Mouse (Mus musculus): ENCODE measurements around the gene Gpr157. TPM values are rescaled to one million over a fixed set of nuclear protein-coding genes. Genes with fewer than 3 reads are reported as not detected.

Gene Gpr157
- polyA plus RNA-seq, 1 experiment from 2014 or later, result 0.55 TPM

DNA sequence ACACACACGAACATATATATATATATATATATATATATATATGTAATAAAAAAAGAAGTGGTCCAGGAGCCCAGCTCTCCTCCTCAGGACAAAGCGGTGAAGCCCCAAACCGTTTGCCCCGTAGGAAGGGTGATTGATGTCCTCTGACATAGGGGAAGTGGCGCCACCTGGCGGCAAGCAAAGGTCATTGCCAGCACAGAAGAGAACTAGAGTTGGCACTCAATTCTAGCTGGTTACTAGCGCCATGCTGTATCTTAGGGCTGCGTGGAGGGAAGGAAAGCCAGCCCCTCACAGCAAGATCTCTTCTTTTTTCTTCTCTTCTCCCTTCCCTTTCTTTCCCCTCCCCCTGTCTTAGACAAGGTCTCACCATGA is 14.1 kb upstream of the Gpr157 start:
- WGBS, result 24% methylated on average over 8 of the region's 8 CpGs
- no peaks in the 10 kb centered on the region for H3K27me3 ChIP-seq (ENCODE audit: control insufficient read depth, insufficient read depth, low read length)
- DNase-seq (ENCODE audit: low spot score) (peak; percentile 63), ATAC-seq (ENCODE audit: low FRiP score, low TSS enrichment) (no peak; the same call in 1 of the 2 replicates)
- H3K27ac ChIP-seq (replicated peaks), result no peak overlapping the region
- H3K4me1 ChIP-seq (replicated peaks; ENCODE audit: control insufficient read depth, insufficient read depth), result no peaks in the 10 kb centered on the region
- TF ChIP-seq EP300 (optimal IDR thresholded peaks at IDR 0.05) (no peak), CTCF (IDR thresholded peaks at IDR 0.05; ENCODE audit: low read depth) (peak; percentile 83)
- no peaks in the 10 kb centered on the region for H3K36me3 ChIP-seq (ENCODE audit: control insufficient read depth, insufficient read depth, low read length)
- no peak overlapping the region for H3K9ac ChIP-seq (ENCODE audit: low read length)
- no peak overlapping the region for H3K4me3 ChIP-seq (ENCODE audit: low read depth, low read length)
- no peaks in the 10 kb centered on the region for H3K9me3 ChIP-seq (ENCODE audit: control insufficient read depth, low read length)
- H3K4me2 ChIP-seq (replicated peaks; ENCODE audit: low read depth), result no peak overlapping the region

DNA sequence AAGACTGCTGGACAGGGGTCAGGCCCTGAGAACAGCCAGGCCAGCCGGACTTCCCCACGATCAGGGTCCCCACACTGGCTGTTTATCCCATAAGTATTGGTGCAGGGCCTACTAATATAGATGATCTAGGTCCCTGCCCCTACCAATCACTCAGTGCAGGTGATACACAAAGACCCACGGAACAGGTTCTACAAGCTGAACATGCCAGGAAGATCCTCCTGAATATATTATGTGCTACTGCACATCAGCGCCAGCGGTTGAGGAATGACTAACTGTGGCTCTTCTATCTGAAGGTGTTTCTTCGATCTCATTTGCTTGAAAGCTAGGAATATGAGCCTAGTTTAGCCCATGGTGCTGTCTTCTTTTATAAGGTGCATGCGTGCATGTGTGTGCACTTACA is 11.8 kb upstream of the Gpr157 start:
- H3K27ac ChIP-seq (replicated peaks), result peak overlapping the region; percentile 49; the same call in 1 of the 2 replicates
- no peak for ATAC-seq (ENCODE audit: low FRiP score, low TSS enrichment)
- H3K4me2 ChIP-seq (replicated peaks; ENCODE audit: low read depth), result no peak overlapping the region
- H3K36me3 ChIP-seq (ENCODE audit: control insufficient read depth, insufficient read depth, low read length), result no peaks in the 10 kb centered on the region
- H3K9me3 ChIP-seq (ENCODE audit: control insufficient read depth, low read length), result no peaks in the 10 kb centered on the region
- H3K9ac ChIP-seq (ENCODE audit: low read length), result no peak overlapping the region
- H3K4me3 ChIP-seq (ENCODE audit: low read depth, low read length), result no peak overlapping the region
- H3K27me3 ChIP-seq (ENCODE audit: control insufficient read depth, insufficient read depth, low read length), result no peaks in the 10 kb centered on the region
- no peaks in the 10 kb centered on the region for H3K4me1 ChIP-seq (replicated peaks; ENCODE audit: control insufficient read depth, insufficient read depth)
- TF ChIP-seq EP300 (optimal IDR thresholded peaks at IDR 0.05) (no peak), CTCF (IDR thresholded peaks at IDR 0.05; ENCODE audit: low read depth) (no peak)
- WGBS, result 65% methylated on average over 7 of the region's 7 CpGs
- DNase-seq (ENCODE audit: low spot score), result no peak

DNA sequence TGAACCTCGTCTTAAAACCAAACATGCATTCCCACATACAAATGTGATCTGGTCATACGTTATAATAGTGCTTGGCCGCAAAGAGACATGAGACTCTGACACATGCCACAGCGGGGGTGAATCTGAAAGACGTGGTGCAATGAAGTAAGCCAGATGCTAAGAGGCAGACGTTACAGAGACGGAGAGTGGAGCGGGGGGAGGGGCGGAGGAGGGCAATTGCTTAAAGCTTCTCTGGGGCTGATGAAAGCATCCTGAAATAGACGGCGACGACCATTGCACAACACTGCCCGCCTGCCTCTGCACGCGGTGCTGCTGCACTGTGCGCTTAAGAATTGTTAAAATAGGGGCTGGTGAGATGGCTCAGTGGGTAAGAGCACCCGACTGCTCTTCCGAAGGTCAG is 11.0 kb upstream of the Gpr157 start:
- H3K4me2 ChIP-seq (replicated peaks; ENCODE audit: low read depth), result no peak overlapping the region
- no peaks in the 10 kb centered on the region for H3K4me1 ChIP-seq (replicated peaks; ENCODE audit: control insufficient read depth, insufficient read depth)
- no peaks in the 10 kb centered on the region for H3K27me3 ChIP-seq (ENCODE audit: control insufficient read depth, insufficient read depth, low read length)
- WGBS, result 37% methylated on average over 18 of the region's 18 CpGs
- H3K9me3 ChIP-seq (ENCODE audit: control insufficient read depth, low read length), result no peaks in the 10 kb centered on the region
- ATAC-seq (ENCODE audit: low FRiP score, low TSS enrichment) (no peak), DNase-seq (ENCODE audit: low spot score) (no peak)
- no peaks in the 10 kb centered on the region for H3K36me3 ChIP-seq (ENCODE audit: control insufficient read depth, insufficient read depth, low read length)
- TF ChIP-seq CTCF (IDR thresholded peaks at IDR 0.05; ENCODE audit: low read depth) (no peak), EP300 (optimal IDR thresholded peaks at IDR 0.05) (no peak)
- H3K27ac ChIP-seq (replicated peaks), result no peak overlapping the region; the same call in 1 of the 2 replicates
- H3K4me3 ChIP-seq (ENCODE audit: low read depth, low read length), result no peak overlapping the region
- H3K9ac ChIP-seq (ENCODE audit: low read length), result no peak overlapping the region

DNA sequence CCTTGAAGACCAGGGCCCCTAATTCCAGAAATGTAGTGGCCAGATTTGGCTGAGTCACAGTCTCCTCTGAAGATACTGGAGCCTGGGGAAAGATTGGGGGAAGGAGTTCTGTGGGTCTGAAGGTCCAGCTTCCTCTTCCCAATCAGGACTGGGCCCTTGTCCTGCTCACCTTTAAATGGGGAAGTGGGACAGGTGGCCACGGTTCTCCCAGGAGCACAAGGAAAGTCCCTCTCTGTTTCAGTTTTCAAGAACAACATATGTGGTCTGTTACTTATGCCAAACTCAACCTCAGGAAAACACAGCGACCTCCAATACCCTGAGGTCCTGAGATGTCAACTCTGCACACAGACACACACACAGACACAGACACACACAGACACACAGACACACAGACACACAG is 8.5 kb upstream of the Gpr157 start:
- Histone ChIP-seq H3K9ac (ENCODE audit: low read length) (no peak overlapping the region), H3K4me2 (replicated peaks; ENCODE audit: low read depth) (no peak overlapping the region), H3K27ac (replicated peaks) (no peak overlapping the region), H3K4me1 (replicated peaks; ENCODE audit: control insufficient read depth, insufficient read depth) (no peaks in the 10 kb centered on the region), H3K9me3 (ENCODE audit: control insufficient read depth, low read length) (no peaks in the 10 kb centered on the region), H3K27me3 (ENCODE audit: control insufficient read depth, insufficient read depth, low read length) (no peaks in the 10 kb centered on the region), H3K36me3 (ENCODE audit: control insufficient read depth, insufficient read depth, low read length) (no peaks in the 10 kb centered on the region), H3K4me3 (ENCODE audit: low read depth, low read length) (no peak overlapping the region)
- no peak for TF ChIP-seq CTCF (IDR thresholded peaks at IDR 0.05; ENCODE audit: low read depth)
- no peak for TF ChIP-seq EP300 (optimal IDR thresholded peaks at IDR 0.05)
- WGBS, result 82% methylated on average over 2 of the region's 2 CpGs
- ATAC-seq (ENCODE audit: low FRiP score, low TSS enrichment) (no peak), DNase-seq (ENCODE audit: low spot score) (no peak)

DNA sequence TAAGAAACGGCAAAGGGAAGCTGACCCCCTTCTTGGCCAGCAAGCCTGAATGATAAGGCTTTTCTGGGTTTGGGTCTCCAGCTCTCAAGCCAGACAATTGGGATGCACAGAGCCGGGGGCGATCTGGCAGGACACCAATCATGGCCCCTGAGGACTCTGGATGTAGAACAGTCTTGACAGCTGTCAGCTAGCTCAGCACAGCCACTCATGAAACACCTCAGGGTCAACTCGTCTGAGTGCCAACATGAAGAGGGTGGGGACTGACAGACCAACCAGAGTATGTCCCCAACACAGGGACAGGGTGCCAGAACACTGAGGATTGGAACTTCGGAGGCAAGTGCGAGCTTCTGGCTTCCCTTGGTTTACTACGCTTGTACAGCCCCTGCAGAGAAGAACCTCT is 7.9 kb upstream of the Gpr157 start:
- Histone ChIP-seq H3K27ac (replicated peaks) (no peak overlapping the region), H3K9me3 (ENCODE audit: control insufficient read depth, low read length) (no peaks in the 10 kb centered on the region), H3K36me3 (ENCODE audit: control insufficient read depth, insufficient read depth, low read length) (no peaks in the 10 kb centered on the region), H3K9ac (ENCODE audit: low read length) (no peak overlapping the region), H3K4me3 (ENCODE audit: low read depth, low read length) (no peak overlapping the region), H3K4me2 (replicated peaks; ENCODE audit: low read depth) (no peak overlapping the region), H3K4me1 (replicated peaks; ENCODE audit: control insufficient read depth, insufficient read depth) (no peaks in the 10 kb centered on the region), H3K27me3 (ENCODE audit: control insufficient read depth, insufficient read depth, low read length) (no peaks in the 10 kb centered on the region)
- no peak for DNase-seq (ENCODE audit: low spot score)
- ATAC-seq (ENCODE audit: low FRiP score, low TSS enrichment), result no peak
- 74% methylated on average over 7 of the region's 7 CpGs for WGBS
- TF ChIP-seq EP300 (optimal IDR thresholded peaks at IDR 0.05) (no peak), CTCF (IDR thresholded peaks at IDR 0.05; ENCODE audit: low read depth) (no peak)

DNA sequence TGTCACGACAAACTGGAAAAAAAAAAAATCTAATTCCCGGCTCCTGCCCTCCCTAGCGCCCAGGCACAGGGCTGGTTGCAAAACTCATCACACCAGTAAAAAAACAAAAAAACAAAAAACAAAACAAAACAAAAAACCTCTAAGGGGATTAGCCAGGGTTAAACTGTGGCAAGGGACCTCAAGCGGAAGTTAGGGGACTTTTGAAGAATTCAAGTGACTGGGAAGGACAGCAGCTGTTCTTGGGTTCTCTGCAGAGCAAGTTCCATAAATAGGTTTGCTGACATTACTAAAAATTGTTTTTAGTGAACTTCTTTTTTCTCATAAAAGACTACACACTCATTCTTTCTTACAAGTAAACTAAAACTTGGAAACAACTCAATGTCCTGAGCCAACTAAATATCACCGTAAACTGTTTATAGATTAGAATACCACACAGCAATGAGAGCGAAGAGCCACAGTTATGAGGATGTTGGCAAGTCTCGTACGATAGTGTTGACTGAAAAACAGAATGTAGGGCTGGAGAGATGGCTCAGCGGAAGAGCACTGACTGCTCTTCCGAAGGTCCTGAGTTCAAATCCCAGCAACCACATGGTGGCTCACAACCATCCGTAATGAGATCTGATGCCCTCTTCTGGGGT is 6.7 kb upstream of the Gpr157 start:
- ATAC-seq (ENCODE audit: low FRiP score, low TSS enrichment), result no peak; the same call in 1 of the 2 replicates
- Histone ChIP-seq H3K4me3 (ENCODE audit: low read depth, low read length) (no peak overlapping the region), H3K4me2 (replicated peaks; ENCODE audit: low read depth) (no peak overlapping the region), H3K27me3 (ENCODE audit: control insufficient read depth, insufficient read depth, low read length) (no peaks in the 10 kb centered on the region), H3K9ac (ENCODE audit: low read length) (no peak overlapping the region), H3K4me1 (replicated peaks; ENCODE audit: control insufficient read depth, insufficient read depth) (no peaks in the 10 kb centered on the region), H3K36me3 (ENCODE audit: control insufficient read depth, insufficient read depth, low read length) (no peaks in the 10 kb centered on the region), H3K9me3 (ENCODE audit: control insufficient read depth, low read length) (no peaks in the 10 kb centered on the region), H3K27ac (replicated peaks) (no peak overlapping the region)
- TF ChIP-seq CTCF (IDR thresholded peaks at IDR 0.05; ENCODE audit: low read depth) (no peak), EP300 (optimal IDR thresholded peaks at IDR 0.05) (no peak)
- WGBS, result 51% methylated on average over 11 of the region's 11 CpGs
- DNase-seq (ENCODE audit: low spot score), result no peak

All from stomach, postnatal 0 days (tissue).